ENCODE assay signal across 8 mouse cellular contexts in genomic region chr17:56303847-56304586, GRCm38 (mm10). TPM values are rescaled to one million over a fixed set of nuclear protein-coding genes. Genes with fewer than 3 reads are reported as not detected.
A peak's percentile ranks its signal among the peaks of the same experiment; 100 is the strongest.
DNase-seq lines count a peak whose midpoint lies in the region; ATAC-seq and TF ChIP-seq lines count a peak whose summit lies in the region.

No protein-coding gene starts in this region.

- TF ChIP-seq CTCF in MEL (IDR thresholded peaks at IDR 0.05 in 2 of 3, conservative IDR thresholded peaks at IDR 0.05 in 1 of 3; ENCODE audit: control insufficient read depth in 1 of 3, insufficient read depth in 1 of 3, low read depth in 2 of 3, low read length in 3 of 3, poor library complexity in 1 of 3, severe bottlenecking in 1 of 3) = 0 out of 6 replicates have a peak, but pooled peaks of 1 of the 3 experiments have one; percentile 1
- no peak for TF ChIP-seq CTCF in lung, adult 2 months (IDR thresholded peaks at IDR 0.05; ENCODE audit: insufficient read depth, low read length)

- H3K27ac ChIP-seq in MEL (ENCODE audit: control insufficient read depth, low read depth, low read length) = peak overlapping the region; percentile 96
- 0 out of 2 replicates have a peak overlapping the region, but pooled peaks have one; percentile 33 for H3K27ac ChIP-seq in forebrain, embryonic 16.5 days (ENCODE audit: low read length)
- 0 out of 2 replicates have a peak overlapping the region, but pooled peaks have one; percentile 41 for H3K27ac ChIP-seq in neural tube, embryonic 15.5 days (replicated peaks)

- peaks cover 0 to 9% of the 10 kb centered on the region in 2 experiments; a peak in 2 of 4 replicates for H3K36me3 ChIP-seq in MEL (ENCODE audit: control insufficient read depth in 1 of 2, insufficient read depth in 2 of 2, low read length in 2 of 2)
- H3K36me3 ChIP-seq in forebrain, embryonic 16.5 days (ENCODE audit: control insufficient read depth, insufficient read depth) = no peaks in the 10 kb centered on the region
- no peaks in the 10 kb centered on the region for H3K36me3 ChIP-seq in neural tube, embryonic 15.5 days

- TF ChIP-seq POLR2A in MEL (IDR thresholded peaks at IDR 0.05; ENCODE audit: control insufficient read depth in 1 of 2, insufficient read depth in 1 of 2, low read depth in 1 of 2, low read length in 2 of 2, poor library complexity in 1 of 2) = peak; percentile 48 to 59
- TF ChIP-seq POLR2A in lung, adult 2 months (IDR thresholded peaks at IDR 0.05; ENCODE audit: borderline replicate concordance, extremely low read depth, low read depth, low read length) = no peak

- DNase-seq in MEL (ENCODE audit: low read depth, low spot score) = peak; percentile 98
- peak; percentile 93 for DNase-seq in cerebellum, adult 18-20 months
- DNase-seq in heart, postnatal 36 days = peak; percentile 94 to 95
- DNase-seq in layer of hippocampus, adult 18-20 months (ENCODE audit: low spot score in 2 of 2) = peak; percentile 84 to 93
- DNase-seq in lung, adult 2 months = peak; percentile 94
- peak; percentile 98 for DNase-seq in testis, postnatal 10 days (ENCODE audit: low spot score)

- TF ChIP-seq EP300 in MEL (IDR thresholded peaks at IDR 0.05; ENCODE audit: low read depth in 1 of 2, low read length in 2 of 2) = no peak

- under 1% methylated on average over 68 of the region's 68 CpGs for WGBS in forebrain, embryonic 16.5 days
- under 1% methylated on average over 68 of the region's 68 CpGs for WGBS in lung, adult 2 months
- WGBS in neural tube, embryonic 15.5 days = under 1% methylated on average over 68 of the region's 68 CpGs

- no peaks in the 10 kb centered on the region for H3K9me3 ChIP-seq in MEL (replicated peaks; ENCODE audit: insufficient read depth, low read length)
- H3K9me3 ChIP-seq in forebrain, embryonic 16.5 days (ENCODE audit: control insufficient read depth, low read length) = no peaks in the 10 kb centered on the region
- no peaks in the 10 kb centered on the region for H3K9me3 ChIP-seq in neural tube, embryonic 15.5 days (replicated peaks)

- intact Hi-C loops in heart, postnatal 36 days (cut with DNase I) = no loop called here

- H3K4me3 ChIP-seq in MEL (ENCODE audit: control insufficient read depth in 1 of 2, insufficient read depth in 1 of 2, low read depth in 2 of 2, low read length in 2 of 2) = peak overlapping the region; percentile 47 to 89
- peak overlapping the region; percentile 83 for H3K4me3 ChIP-seq in forebrain, embryonic 16.5 days (replicated peaks; ENCODE audit: low read length)
- peak overlapping the region; percentile 77 for H3K4me3 ChIP-seq in lung, adult 2 months (replicated peaks; ENCODE audit: extremely low read depth, low read depth, low read length)
- H3K4me3 ChIP-seq in neural tube, embryonic 15.5 days (replicated peaks) = peak overlapping the region; percentile 83

- peak overlapping the region; percentile 90 for H3K4me2 ChIP-seq in forebrain, embryonic 16.5 days (ENCODE audit: low read length)
- H3K4me2 ChIP-seq in neural tube, embryonic 15.5 days = peak overlapping the region; percentile 94

- ATAC-seq in forebrain, embryonic 16.5 days = peak; percentile 97
- peak; percentile 97 for ATAC-seq in neural tube, embryonic 15.5 days (ENCODE audit: low FRiP score)

- H3K79me2 ChIP-seq in MEL (ENCODE audit: control insufficient read depth, insufficient read depth, low read length, poor library complexity) = peaks cover 39% of the 10 kb centered on the region

- peak overlapping the region; percentile 91 for H3K9ac ChIP-seq in MEL (ENCODE audit: control insufficient read depth, low read depth, low read length, poor library complexity, severe bottlenecking)
- peak overlapping the region; percentile 63 for H3K9ac ChIP-seq in forebrain, embryonic 16.5 days (replicated peaks; ENCODE audit: low read depth, low read length)
- peak overlapping the region; percentile 61 for H3K9ac ChIP-seq in neural tube, embryonic 15.5 days (replicated peaks)

- peaks cover 0 to 15% of the 10 kb centered on the region in 2 experiments; a peak in 2 of 4 replicates for H3K4me1 ChIP-seq in MEL (ENCODE audit: control insufficient read depth in 1 of 2, insufficient read depth in 2 of 2, low read length in 2 of 2)
- peaks cover 26% of the 10 kb centered on the region for H3K4me1 ChIP-seq in forebrain, embryonic 16.5 days (replicated peaks; ENCODE audit: control insufficient read depth, insufficient read depth, low read length)
- 0 out of 2 replicates have a peak, but pooled peaks cover 2% of the 10 kb centered on the region for H3K4me1 ChIP-seq in lung, adult 2 months (ENCODE audit: control insufficient read depth, insufficient read depth, low read length)
- peaks cover 31% of the 10 kb centered on the region for H3K4me1 ChIP-seq in neural tube, embryonic 15.5 days

- H3K27me3 ChIP-seq in MEL (ENCODE audit: control insufficient read depth in 1 of 2, insufficient read depth in 2 of 2, low read length in 2 of 2) = no peaks in the 10 kb centered on the region
- H3K27me3 ChIP-seq in forebrain, embryonic 16.5 days (replicated peaks; ENCODE audit: control insufficient read depth, insufficient read depth, low read length) = no peaks in the 10 kb centered on the region
- H3K27me3 ChIP-seq in neural tube, embryonic 15.5 days (replicated peaks) = peaks cover 4% of the 10 kb centered on the region; the same call in 1 of the 2 replicates

- no peak for TF ChIP-seq RAD21 in MEL (IDR thresholded peaks at IDR 0.05; ENCODE audit: low read depth, low read length)

TF ChIP-seq in MEL, 35 proteins besides CTCF, POLR2A, EP300 and RAD21 (continues in another document):
- TF ChIP-seq SMC3 (IDR thresholded peaks at IDR 0.05; ENCODE audit: low read depth, low read length) = no peak
- TF ChIP-seq ZC3H11A (IDR thresholded peaks at IDR 0.05; ENCODE audit: low read depth, low read length) = no peak
- no peak for TF ChIP-seq GATA1 (IDR thresholded peaks at IDR 0.05; ENCODE audit: low read depth, low read length)
- TF ChIP-seq POLR2AphosphoS5 (IDR thresholded peaks at IDR 0.05; ENCODE audit: borderline replicate concordance, low read depth, low read length) = no peak
- 0 out of 2 replicates have a peak, but pooled peaks have one; percentile 24 for TF ChIP-seq USF1 (IDR thresholded peaks at IDR 0.05; ENCODE audit: low read depth, low read length)
- peak; percentile 29 for TF ChIP-seq NELFE (IDR thresholded peaks at IDR 0.05; ENCODE audit: low read depth, low read length)
- TF ChIP-seq TCF12 (IDR thresholded peaks at IDR 0.05; ENCODE audit: low read depth, low read length) = no peak
- TF ChIP-seq MAFK (IDR thresholded peaks at IDR 0.05; ENCODE audit: borderline replicate concordance, low read depth, low read length) = no peak
- no peak for TF ChIP-seq KAT2A (conservative IDR thresholded peaks at IDR 0.05; ENCODE audit: low read depth, low read length)
- no peak for TF ChIP-seq BHLHE40 (IDR thresholded peaks at IDR 0.05; ENCODE audit: borderline replicate concordance, low read depth, low read length)

RNA-seq across cellular contexts. Expression of gene Uhrf1, which starts 0.9 kb away (rescaled TPM):
- 185 and 201 TPM in 2 replicates for total RNA-seq in MEL (2012; rRNA removed)
- 100 to 1,000 TPM; 115 to 133 TPM for polyA plus RNA-seq in MEL (2012; ENCODE audit: insufficient read depth in 1 of 2, insufficient read length in 2 of 2, low read depth in 1 of 2, low replicate concordance in 2 of 2, missing spikeins in 1 of 2)
- polyA plus RNA-seq in forebrain, embryonic 16.5 days (2015; fragmentation: Nextera tagmentation; extraction: Ambion mirVana) = 48.1 and 52.2 TPM in 2 replicates
- 1 to 10 TPM; 2.8 to 3.3 TPM for total RNA-seq in heart, postnatal 36 days (2021)
- under 1 TPM; 0.48 to 0.50 TPM for total RNA-seq in layer of hippocampus, adult 18-20 months (2021)
- 2.6 and 3.2 TPM in 2 replicates for polyA plus RNA-seq in lung, adult 2 months (2012; rRNA removed)
- polyA plus RNA-seq in neural tube, embryonic 15.5 days (2015; fragmentation: Nextera tagmentation; extraction: Ambion mirVana) = 13.8 and 59.4 TPM in 2 replicates

RNA-seq across cellular contexts. Expression of gene Arrdc5, which starts 3.9 kb away (rescaled TPM):
- not detected in 2 replicates for total RNA-seq in MEL (2012; rRNA removed)
- not detected for polyA plus RNA-seq in MEL (2012; ENCODE audit: insufficient read depth in 1 of 2, insufficient read length in 2 of 2, low read depth in 1 of 2, low replicate concordance in 2 of 2, missing spikeins in 1 of 2)
- not detected in 2 replicates for polyA plus RNA-seq in forebrain, embryonic 16.5 days (2015; fragmentation: Nextera tagmentation; extraction: Ambion mirVana)
- not detected for total RNA-seq in heart, postnatal 36 days (2021)
- not detected for total RNA-seq in layer of hippocampus, adult 18-20 months (2021)
- polyA plus RNA-seq in lung, adult 2 months (2012; rRNA removed) = not detected in 2 replicates
- 0.34 TPM in 1 of 2 replicates, not detected in the other for polyA plus RNA-seq in neural tube, embryonic 15.5 days (2015; fragmentation: Nextera tagmentation; extraction: Ambion mirVana)

RNA-seq across cellular contexts. Expression of gene Plin3, which starts 11.3 kb away (rescaled TPM):
- total RNA-seq in MEL (2012; rRNA removed) = 6.6 and 7.6 TPM in 2 replicates
- polyA plus RNA-seq in MEL (2012; ENCODE audit: insufficient read depth in 1 of 2, insufficient read length in 2 of 2, low read depth in 1 of 2, low replicate concordance in 2 of 2, missing spikeins in 1 of 2) = 10 to 100 TPM in 1 of 2 experiments, not detected in 1; 13.1 TPM
- 9.3 and 12.6 TPM in 2 replicates for polyA plus RNA-seq in forebrain, embryonic 16.5 days (2015; fragmentation: Nextera tagmentation; extraction: Ambion mirVana)
- total RNA-seq in heart, postnatal 36 days (2021) = 100 to 1,000 TPM; 183 to 206 TPM
- total RNA-seq in layer of hippocampus, adult 18-20 months (2021) = 10 to 100 TPM; 19.1 to 21.8 TPM
- polyA plus RNA-seq in lung, adult 2 months (2012; rRNA removed) = 39.4 and 39.6 TPM in 2 replicates
- polyA plus RNA-seq in neural tube, embryonic 15.5 days (2015; fragmentation: Nextera tagmentation; extraction: Ambion mirVana) = 13.2 and 28.7 TPM in 2 replicates

RNA-seq across cellular contexts. Expression of gene Kdm4b, which starts 21.8 kb away (rescaled TPM):
- total RNA-seq in MEL (2012; rRNA removed) = 9.1 and 12.5 TPM in 2 replicates
- polyA plus RNA-seq in MEL (2012; ENCODE audit: insufficient read depth in 1 of 2, insufficient read length in 2 of 2, low read depth in 1 of 2, low replicate concordance in 2 of 2, missing spikeins in 1 of 2) = 10 to 100 TPM in 1 of 2 experiments, not detected in 1; 27.5 TPM
- 81.6 and 85.0 TPM in 2 replicates for polyA plus RNA-seq in forebrain, embryonic 16.5 days (2015; fragmentation: Nextera tagmentation; extraction: Ambion mirVana)
- total RNA-seq in heart, postnatal 36 days (2021) = 10 to 100 TPM; 38.0 to 40.9 TPM
- 10 to 100 TPM; 77.3 to 83.1 TPM for total RNA-seq in layer of hippocampus, adult 18-20 months (2021)
- polyA plus RNA-seq in lung, adult 2 months (2012; rRNA removed) = 39.9 and 46.1 TPM in 2 replicates
- polyA plus RNA-seq in neural tube, embryonic 15.5 days (2015; fragmentation: Nextera tagmentation; extraction: Ambion mirVana) = 59.1 and 65.2 TPM in 2 replicates

RNA-seq across cellular contexts. Expression of gene Ticam1, which starts 27.4 kb away (rescaled TPM):
- 3.5 and 4.6 TPM in 2 replicates for total RNA-seq in MEL (2012; rRNA removed)
- 1 to 10 TPM in 1 of 2 experiments, not detected in 1; 8.7 TPM for polyA plus RNA-seq in MEL (2012; ENCODE audit: insufficient read depth in 1 of 2, insufficient read length in 2 of 2, low read depth in 1 of 2, low replicate concordance in 2 of 2, missing spikeins in 1 of 2)
- 1.6 and 1.9 TPM in 2 replicates for polyA plus RNA-seq in forebrain, embryonic 16.5 days (2015; fragmentation: Nextera tagmentation; extraction: Ambion mirVana)
- 1 to 10 TPM; 8.7 to 8.8 TPM for total RNA-seq in heart, postnatal 36 days (2021)
- total RNA-seq in layer of hippocampus, adult 18-20 months (2021) = 1 to 10 TPM; 7.9 to 8.2 TPM
- 17.1 and 18.1 TPM in 2 replicates for polyA plus RNA-seq in lung, adult 2 months (2012; rRNA removed)
- polyA plus RNA-seq in neural tube, embryonic 15.5 days (2015; fragmentation: Nextera tagmentation; extraction: Ambion mirVana) = 1.2 and 2.9 TPM in 2 replicates

Comparison
In these comparisons a context has a peak if more than half of its experiments do, and no peak if none do; other contexts are left out.
1. Peak in every context shown above with its lines: DNase-seq, ATAC-seq, H3K4me3 ChIP-seq and H3K27ac ChIP-seq.
2. H3K27ac ChIP-seq: peak in every context shown above with its lines; median percentile 96 in MEL; 41 in neural tube, embryonic 15.5 days; 33 in forebrain, embryonic 16.5 days.